Mouse (Mus musculus) olfactory bulb, adult 2 months (tissue): ENCODE measurements around the gene Cplx2.

Experiments used
- CTCF ChIP-seq: fragments of 200-500 bp; IDR thresholded peaks from 2 replicates; pipeline ENCODE4 v1.5.1; 2012; ENCODE audit warnings: low read depth, mild to moderate bottlenecking, low read length, moderate library complexity; ENCODE audit not compliant: insufficient read depth
- POLR2A ChIP-seq: fragments of 200-500 bp; IDR thresholded peaks from 2 replicates; pipeline ENCODE4 v1.6.1; 2012; ENCODE audit warnings: mild to moderate bottlenecking, low read depth, low read length, moderate library complexity; ENCODE audit not compliant: insufficient read depth

GRCm38 (mm10) chr13:54380421-54380820, 9.3 kb downstream of the Cplx2 start:
- TF ChIP-seq POLR2A (0 out of 2 replicates have a peak, but pooled peaks have one; percentile 9), CTCF (no peak)
